Mouse (Mus musculus) layer of hippocampus, postnatal 25 days (tissue): ENCODE measurements at regions not wholly inside any gene's neighbourhood (a gene's known extent, or its start where the extent isn't known, plus 50 kb on each side); places are given as distances from the start of the nearest gene placed in this dataset.
"Not testable (repeated sequence)": the region's sequence is repeated elsewhere in the genome, so short reads cannot be mapped to it uniquely, and the experiment has no call there.

Experiments
- DNase-seq, 2 experiments: peaks; one replicate each; pipeline ENCODE4 v3.0.0; 2022; ENCODE audit warnings: mixed read lengths in 2 of 2, low spot score in 1 of 2; ENCODE audit errors: extremely low spot score in 1 of 2

- DNase-seq, result no peak
Observed at GRCm38 (mm10) chr1:166898741-166899140, 102.5 kb upstream of the Fam78b start.

- no peak for DNase-seq
Observed at GRCm38 (mm10) chr1:166899238-166899637, 102.0 kb upstream of the Fam78b start.

- DNase-seq, result no peak
Observed at GRCm38 (mm10) chr1:166900028-166900427, 101.2 kb upstream of the Fam78b start.

GRCm38 (mm10) chr1:166900441-166901161, 100.6 kb upstream of the Fam78b start:
- no peak for DNase-seq

- DNase-seq, result no peak
Observed at GRCm38 (mm10) chr1:166901574-166901973, 99.6 kb upstream of the Fam78b start.

- DNase-seq, result no peak
Observed at GRCm38 (mm10) chr1:166903417-166903816, 97.8 kb upstream of the Fam78b start.

GRCm38 (mm10) chr1:166908231-166908805, 92.9 kb upstream of the Fam78b start:
- DNase-seq, result no peak

GRCm38 (mm10) chr1:166912195-166912594, 89.0 kb upstream of the Fam78b start:
- not testable (repeated sequence) for DNase-seq

GRCm38 (mm10) chr1:166922911-166923712, 78.1 kb upstream of the Fam78b start:
- no peak for DNase-seq

- no peak for DNase-seq
Observed at GRCm38 (mm10) chr1:166923713-166923975, 77.6 kb upstream of the Fam78b start.

GRCm38 (mm10) chr1:166924126-166924525, 77.1 kb upstream of the Fam78b start:
- no peak for DNase-seq

- no peak for DNase-seq
Observed at GRCm38 (mm10) chr1:166926078-166926477, 75.1 kb upstream of the Fam78b start.

- not testable (repeated sequence) for DNase-seq
Observed at GRCm38 (mm10) chr1:166939744-166940143, 61.5 kb upstream of the Fam78b start.

- DNase-seq, result not testable (repeated sequence)
Observed at GRCm38 (mm10) chr1:166940146-166941076, 60.8 kb upstream of the Fam78b start.

- DNase-seq, result no peak
Observed at GRCm38 (mm10) chr1:166942201-166942600, 59.0 kb upstream of the Fam78b start.

- DNase-seq, result no peak
Observed at GRCm38 (mm10) chr1:166944540-166944939, 56.7 kb upstream of the Fam78b start.

- no peak for DNase-seq
Observed at GRCm38 (mm10) chr1:166947844-166948702, 53.1 kb upstream of the Fam78b start.
